Mouse (Mus musculus) gastrocnemius, adult 2 months (tissue): Measurements from ENCODE around the gene Stx8. TPM values are rescaled to one million over a fixed set of nuclear protein-coding genes. Genes with fewer than 3 reads are reported as not detected.
A peak's percentile ranks its signal among the peaks of the same experiment; 100 is the strongest.

Source experiments
- DNase-seq: peaks from one replicate; pipeline ENCODE4 v3.0.0; 2022
- H3K27ac ChIP-seq: fragments of 200-600 bp; 2 replicates; pipeline ENCODE4 v1.8.1; 2022; ENCODE audit warnings: mild to moderate bottlenecking
- H3K4me3 ChIP-seq: fragments of 200-600 bp; 2 replicates; pipeline ENCODE4 v1.8.1; 2022; ENCODE audit warnings: mild to moderate bottlenecking, moderate library complexity
- CTCF ChIP-seq: fragments of 200-600 bp; IDR thresholded peaks from 2 replicates; pipeline ENCODE4 v1.8.1; 2022; ENCODE audit warnings: antibody characterized with exemption, mild to moderate bottlenecking, moderate library complexity
- intact Hi-C: fragments of 180-260 bp; cut with DNase I; formaldehyde crosslinking; loops from one replicate; pipeline ENCODE4 v1.15.1; 2025
- microRNA-seq: library from miRNA; unstranded; fragments of <30 nt; microRNA quantifications from one replicate; pipeline ENCODE4 v1.2.0, GENCODE M21; 2021
- total RNA-seq, 2 experiments: library from RNA; stranded (reverse); gene quantifications; 2 replicates each; pipeline ENCODE4 v1.2.3; 2021

Stx8 gene
- total RNA-seq, 2 experiments from 2014 or later = 21.0 to 25.9 TPM

DNA sequence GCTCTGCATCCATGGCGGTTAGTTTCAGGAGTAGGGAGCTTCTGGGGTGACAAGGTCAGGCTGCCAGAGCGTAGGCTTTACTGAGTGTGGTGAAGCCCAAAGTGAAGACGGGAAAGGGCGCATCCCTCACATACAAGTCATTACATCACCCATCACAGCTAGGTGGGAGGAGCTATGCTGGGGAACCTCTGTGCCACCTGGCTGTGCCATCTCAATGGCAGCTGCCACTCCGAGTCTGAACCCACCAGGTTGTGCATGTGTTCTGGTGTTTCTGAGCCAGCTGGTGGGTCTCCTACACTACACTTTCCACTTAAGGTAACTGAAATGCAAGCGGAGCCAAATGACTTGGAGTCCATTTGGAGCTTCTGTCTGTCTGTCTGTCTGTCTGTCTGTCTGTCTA, 261.8 kb downstream of the Stx8 start:
- no peak for TF ChIP-seq CTCF
- no peak overlapping the region for H3K27ac ChIP-seq
- intact Hi-C loops = no loop called here
- no peak overlapping the region for H3K4me3 ChIP-seq
- DNase-seq = no peak

DNA sequence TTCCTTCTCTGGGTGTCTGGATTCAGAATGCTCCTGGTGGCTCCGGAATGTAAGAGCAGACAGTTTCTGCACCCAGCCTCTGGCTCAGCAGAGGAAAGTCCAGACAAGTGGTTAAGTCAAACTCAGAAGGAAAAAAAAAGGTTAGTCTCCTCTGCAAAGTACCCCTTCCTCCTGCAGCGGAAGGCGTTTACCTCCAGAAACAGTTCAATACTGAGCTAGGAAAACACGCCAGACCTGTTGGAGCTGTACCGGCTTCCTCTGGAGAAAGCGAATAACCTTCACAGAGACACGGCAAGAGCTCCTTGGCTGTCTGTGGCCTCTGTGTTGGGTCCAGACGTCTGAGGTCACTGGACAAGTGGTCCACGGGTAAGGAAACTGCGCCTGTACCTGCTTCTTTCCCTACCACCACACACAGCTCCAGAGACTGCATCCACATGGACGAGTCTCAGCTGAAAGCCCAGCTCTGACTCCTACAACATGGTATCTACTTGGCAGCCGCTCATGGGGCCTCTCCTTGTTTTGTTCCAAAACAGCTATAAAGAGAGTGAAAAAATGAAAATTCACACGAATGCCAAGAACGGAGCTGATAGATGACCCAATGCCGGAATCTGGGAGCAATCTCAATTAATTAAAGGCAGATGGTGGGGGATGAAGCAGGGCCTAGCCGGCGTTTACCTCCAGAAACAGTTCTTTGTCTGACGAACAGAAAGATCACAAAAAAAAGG, 263.1 kb downstream of the Stx8 start:
- intact Hi-C loops = no loop called here
- peak; percentile 47 for DNase-seq
- Histone ChIP-seq H3K4me3 (peak overlapping the region; percentile 22), H3K27ac (peak overlapping the region; percentile 67)
- no peak for TF ChIP-seq CTCF

DNA sequence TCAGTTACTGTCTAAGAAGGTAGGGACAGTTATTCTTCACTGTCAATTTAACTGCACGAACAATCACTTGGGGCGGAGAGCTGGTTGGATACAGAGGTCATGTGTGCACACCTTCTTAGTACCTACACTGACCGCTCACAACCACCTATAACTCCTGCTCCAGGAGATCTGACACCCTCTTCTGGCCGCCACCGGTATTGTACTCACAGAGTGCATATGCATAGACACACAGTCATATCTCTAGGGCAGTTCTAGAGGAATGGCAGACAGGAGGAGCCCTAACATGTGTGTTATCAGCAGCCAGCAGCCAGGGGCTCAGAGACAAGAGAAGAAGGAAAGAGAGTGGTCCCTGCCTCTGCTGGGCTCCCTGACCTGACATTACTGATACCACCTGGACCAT, 265.6 kb downstream of the Stx8 start:
- intact Hi-C loops = no loop called here
- Histone ChIP-seq H3K27ac (no peak overlapping the region), H3K4me3 (no peak overlapping the region)
- DNase-seq = no peak
- TF ChIP-seq CTCF = no peak

DNA sequence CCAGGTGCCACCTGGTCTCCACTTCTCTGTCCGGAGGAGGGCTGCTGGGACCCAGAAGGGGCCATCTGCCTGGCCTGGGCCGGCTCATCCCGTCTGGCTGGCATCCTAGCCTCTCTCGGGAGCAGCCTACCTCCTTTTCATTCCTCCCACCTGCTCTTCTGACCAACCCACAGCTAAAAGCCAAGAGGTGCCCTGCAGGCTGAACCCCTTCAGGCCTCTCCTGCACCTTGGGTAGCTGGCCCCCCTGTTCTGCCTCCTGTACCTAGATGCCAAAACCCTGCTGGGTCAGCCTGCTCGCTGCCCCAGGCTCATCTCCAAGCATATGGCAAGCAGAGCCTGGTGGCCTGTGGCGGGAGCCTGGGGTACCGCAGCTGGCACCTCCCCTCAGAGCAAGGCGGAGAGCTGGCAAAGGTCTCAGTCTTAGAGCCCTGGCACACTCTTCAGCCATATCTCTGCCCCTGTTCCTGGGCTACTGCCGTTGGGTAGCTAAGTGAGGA, 267.5 kb downstream of the Stx8 start:
- TF ChIP-seq CTCF = no peak
- DNase-seq = no peak
- Histone ChIP-seq H3K4me3 (no peak overlapping the region), H3K27ac (no peak overlapping the region)
- intact Hi-C loops = no loop called here

DNA sequence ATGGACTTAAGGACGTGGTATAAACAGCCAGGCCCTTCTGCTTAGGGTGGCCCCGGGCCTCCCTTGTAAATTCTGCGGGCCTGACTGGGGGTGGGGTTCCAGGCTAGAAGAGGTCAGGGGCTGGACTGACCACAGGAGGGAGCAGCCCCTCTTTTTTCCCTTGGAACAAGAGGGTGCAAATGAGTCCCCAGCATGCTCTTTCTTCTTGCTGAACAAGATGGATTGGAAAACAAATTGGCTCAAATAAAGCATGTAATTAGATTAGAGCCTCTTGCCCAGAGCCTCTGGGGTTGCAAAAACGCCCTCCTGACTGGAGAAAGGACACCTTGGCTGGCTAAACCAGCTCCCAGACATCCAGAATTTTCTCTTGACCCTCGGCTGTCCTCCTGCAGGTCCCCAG, 273.8 kb downstream of the Stx8 start:
- TF ChIP-seq CTCF = no peak

DNA sequence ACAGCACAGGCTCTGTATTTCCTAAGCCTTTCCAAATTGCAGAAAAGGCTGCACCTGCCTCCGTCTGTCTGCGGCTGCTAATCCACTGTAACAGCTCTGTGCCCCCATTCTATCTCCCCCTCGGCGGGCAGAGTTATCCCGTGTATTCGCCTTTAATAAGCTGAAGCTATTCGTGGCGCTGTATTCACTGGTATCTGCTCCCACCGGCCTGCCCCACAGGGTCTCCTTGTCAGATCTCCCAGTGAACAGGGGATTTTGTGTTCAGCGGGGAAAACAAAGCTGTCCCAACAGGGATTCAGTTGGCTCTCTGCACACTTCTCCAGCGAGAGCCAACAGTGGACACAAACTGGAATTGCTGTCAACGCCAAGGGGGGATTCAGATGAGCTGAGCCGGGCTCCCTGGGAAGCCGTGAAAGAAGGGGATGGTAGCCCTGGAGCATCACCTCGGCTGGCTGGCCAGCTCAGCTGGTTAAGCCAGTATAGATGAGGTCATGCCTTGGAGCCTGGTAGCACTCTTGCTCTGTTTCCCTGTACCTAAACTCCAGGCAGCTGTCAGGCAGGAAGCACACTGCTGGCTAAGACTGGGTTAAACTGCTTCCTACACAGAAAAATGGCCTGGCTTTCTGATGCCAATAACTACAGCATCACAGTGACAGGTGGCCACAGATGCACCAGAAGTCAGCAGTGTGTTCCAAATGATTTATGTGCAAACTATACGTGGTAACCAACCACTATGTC, 278.4 kb downstream of the Stx8 start:
- Histone ChIP-seq H3K27ac (no peak overlapping the region), H3K4me3 (no peak overlapping the region)
- no peak for DNase-seq
- intact Hi-C loops = no loop called here
- no peak for TF ChIP-seq CTCF

More for the DNA sequence above, 273.8 kb downstream of the Stx8 start:
- intact Hi-C loops = no loop called here
- Histone ChIP-seq H3K4me3 (no peak overlapping the region), H3K27ac (no peak overlapping the region)
- DNase-seq = no peak

DNA sequence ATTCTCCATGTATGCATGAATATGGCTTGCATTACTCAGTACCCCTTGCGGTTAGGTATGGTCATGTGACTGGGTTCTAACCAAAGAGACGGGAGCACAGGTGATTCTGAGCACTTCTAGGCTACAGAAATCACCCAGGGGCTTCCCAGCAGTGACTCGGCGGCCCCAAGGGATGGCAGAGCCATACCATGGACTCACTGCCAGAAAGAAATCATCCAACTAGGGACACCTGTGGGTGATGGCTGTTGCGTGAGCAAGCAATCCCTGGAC, 278.9 kb downstream of the Stx8 start:
- intact Hi-C loops = no loop called here
- DNase-seq = no peak
- Histone ChIP-seq H3K27ac (no peak overlapping the region), H3K4me3 (no peak overlapping the region)
- no peak for TF ChIP-seq CTCF

DNA sequence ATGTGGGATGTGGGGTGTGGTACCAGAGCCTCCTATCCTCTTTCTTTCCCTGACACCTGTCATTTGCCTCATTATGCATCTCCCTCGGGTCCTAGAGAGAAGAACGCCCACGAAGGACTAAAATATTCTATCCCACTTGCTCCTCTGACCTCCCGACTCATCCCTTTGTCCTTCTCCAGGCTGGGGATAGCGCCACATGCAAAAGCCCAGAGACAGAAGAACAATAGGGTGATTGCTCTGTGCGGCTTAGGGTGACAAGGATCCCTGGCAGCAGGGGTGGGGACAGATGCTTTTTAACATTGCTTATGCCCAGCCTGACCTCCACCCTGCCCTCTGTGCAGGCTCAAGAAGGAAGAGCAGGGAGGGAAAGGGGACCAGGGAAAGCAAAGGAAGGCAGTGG, 281.9 kb downstream of the Stx8 start:
- Histone ChIP-seq H3K27ac (no peak overlapping the region), H3K4me3 (no peak overlapping the region)
- no peak for DNase-seq
- TF ChIP-seq CTCF = no peak
- intact Hi-C loops = no loop called here

DNA sequence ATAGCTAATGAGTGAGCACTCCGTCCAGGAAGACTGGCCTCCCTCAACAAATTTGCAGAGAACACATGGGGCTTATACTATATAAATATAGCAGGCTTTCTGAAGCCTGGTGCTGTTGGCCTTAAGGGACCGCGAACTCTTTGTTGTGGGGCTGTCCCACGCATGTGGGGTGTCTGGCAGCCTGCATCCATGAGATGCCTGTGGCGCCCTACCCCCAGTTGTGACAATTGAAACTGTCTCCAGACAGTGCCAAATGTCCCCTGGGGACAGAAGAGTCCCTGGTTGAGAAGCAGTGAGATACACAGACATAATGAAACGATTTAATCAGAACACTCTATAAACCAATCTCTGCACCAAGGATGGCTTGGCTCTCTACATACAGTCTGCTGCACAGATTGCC, 284.1 kb downstream of the Stx8 start:
- Histone ChIP-seq H3K27ac (no peak overlapping the region), H3K4me3 (no peak overlapping the region)
- TF ChIP-seq CTCF = no peak
- intact Hi-C loops = no loop called here
- no peak for DNase-seq

DNA sequence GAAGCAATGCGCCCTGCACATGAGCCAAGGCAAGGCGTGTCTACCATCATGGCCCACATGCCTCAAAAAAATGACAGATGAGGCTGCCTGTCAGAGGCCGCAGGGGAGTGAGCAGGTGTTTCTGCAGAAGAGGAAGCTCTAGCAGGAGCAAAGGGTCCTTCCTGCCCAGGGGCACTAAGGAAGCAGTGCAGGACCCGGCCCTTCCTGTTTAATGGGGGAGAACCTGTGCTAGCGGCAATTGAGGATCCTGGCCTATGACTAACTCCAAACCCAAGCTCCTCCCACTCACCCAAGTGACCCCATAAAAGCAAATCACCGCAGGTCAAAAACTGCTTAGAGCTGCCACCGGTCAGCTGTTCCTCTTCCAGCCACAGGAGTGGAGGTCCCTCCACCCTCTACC, 287.5 kb downstream of the Stx8 start:
- no peak for DNase-seq
- no peak overlapping the region for H3K27ac ChIP-seq
- no peak for TF ChIP-seq CTCF
- H3K4me3 ChIP-seq = no peak overlapping the region
- intact Hi-C loops = no loop called here

Small RNA genes lying within 50 kb of the gene (microRNA-seq; reads per million reads assigned to microRNA genes)
- gene Mir6406 = not detected

Other genes with a start within 250 kb of the Stx8 start
- gene Glp2r, start 195.0 kb upstream of the Stx8 start, total RNA-seq = under 1 TPM; 0.20 to 0.77 TPM
- not detected for gene Gsg1l2, start 191.6 kb upstream of the Stx8 start, total RNA-seq
- 100 to 1,000 TPM; 338 to 397 TPM for gene Dhrs7c, start 168.0 kb upstream of the Stx8 start, total RNA-seq
- under 1 TPM; 0.15 to 0.25 TPM for gene Usp43, start 44.0 kb upstream of the Stx8 start, total RNA-seq
- 1 to 10 TPM; 4.3 to 4.9 TPM for gene Cfap52, start 542 bp upstream of the Stx8 start, total RNA-seq